Mouse (Mus musculus): Measurements from ENCODE around the gene Map10. TPM values are rescaled to one million over a fixed set of nuclear protein-coding genes. Genes with fewer than 3 reads are reported as not detected.

The Map10 gene
- polyA plus RNA-seq, 1 experiment from 2014 or later: 8.7 TPM

GRCm38 (mm10) chr8:125695951-125696350 lies 26.3 kb downstream of the Map10 start:
- H3K4me2 ChIP-seq: no peak overlapping the region
- no peaks in the 10 kb centered on the region for H3K27me3 ChIP-seq
- ATAC-seq (ENCODE audit: low FRiP score): no peak
- peaks cover 2% of the 10 kb centered on the region; the same call in 1 of the 2 replicates for H3K4me1 ChIP-seq
- no peak overlapping the region for H3K27ac ChIP-seq
- H3K9ac ChIP-seq: no peak overlapping the region
- H3K9me3 ChIP-seq: 0 out of 2 replicates have a peak, but pooled peaks cover 8% of the 10 kb centered on the region
- 82% methylated on average over 6 of the region's 6 CpGs for WGBS
- no peaks in the 10 kb centered on the region for H3K36me3 ChIP-seq (replicated peaks)
- no peak overlapping the region for H3K4me3 ChIP-seq (replicated peaks)

- 0 out of 2 replicates have a peak, but pooled peaks cover 8% of the 10 kb centered on the region for H3K9me3 ChIP-seq
- H3K9ac ChIP-seq: no peak overlapping the region
- no peak overlapping the region for H3K27ac ChIP-seq
- 67% methylated on average over 6 of the region's 6 CpGs for WGBS
- no peak for ATAC-seq (ENCODE audit: low FRiP score)
- H3K4me1 ChIP-seq: no peaks in the 10 kb centered on the region
- no peak overlapping the region for H3K4me2 ChIP-seq
- H3K36me3 ChIP-seq (replicated peaks): no peaks in the 10 kb centered on the region
- no peak overlapping the region for H3K4me3 ChIP-seq (replicated peaks)
- H3K27me3 ChIP-seq: no peaks in the 10 kb centered on the region
These were observed 29.9 kb downstream of the Map10 start for GRCm38 (mm10) chr8:125699391-125700025.

- Histone ChIP-seq H3K4me3 (replicated peaks) (no peak overlapping the region), H3K4me1 (no peaks in the 10 kb centered on the region), H3K27me3 (no peaks in the 10 kb centered on the region), H3K27ac (no peak overlapping the region), H3K4me2 (no peak overlapping the region), H3K9ac (no peak overlapping the region), H3K9me3 (0 out of 2 replicates have a peak, but pooled peaks cover 8% of the 10 kb centered on the region), H3K36me3 (replicated peaks) (no peaks in the 10 kb centered on the region)
- WGBS: 78% methylated on average over 7 of the region's 7 CpGs
- ATAC-seq (ENCODE audit: low FRiP score): no peak
These were observed 30.8 kb downstream of the Map10 start for GRCm38 (mm10) chr8:125700407-125700806.

- Histone ChIP-seq H3K27ac (no peak overlapping the region), H3K4me2 (no peak overlapping the region), H3K36me3 (replicated peaks) (no peaks in the 10 kb centered on the region), H3K27me3 (no peaks in the 10 kb centered on the region), H3K9ac (no peak overlapping the region), H3K9me3 (0 out of 2 replicates have a peak, but pooled peaks cover 8% of the 10 kb centered on the region), H3K4me1 (no peaks in the 10 kb centered on the region), H3K4me3 (replicated peaks) (no peak overlapping the region)
- WGBS: 65% methylated on average over 15 of the region's 15 CpGs
- peak; percentile 41; the same call in 1 of the 2 replicates for ATAC-seq (ENCODE audit: low FRiP score)
These were observed 33.4 kb downstream of the Map10 start for GRCm38 (mm10) chr8:125702868-125703473.

GRCm38 (mm10) chr8:125704434-125704833 lies 34.8 kb downstream of the Map10 start:
- no peak for ATAC-seq (ENCODE audit: low FRiP score)
- no peak overlapping the region for H3K4me2 ChIP-seq
- no peaks in the 10 kb centered on the region for H3K27me3 ChIP-seq
- whole genome bisulfite sequencing: 88% methylated on average over 6 of the region's 6 CpGs
- no peak overlapping the region for H3K4me3 ChIP-seq (replicated peaks)
- H3K9ac ChIP-seq: no peak overlapping the region
- no peaks in the 10 kb centered on the region for H3K36me3 ChIP-seq (replicated peaks)
- no peaks in the 10 kb centered on the region for H3K9me3 ChIP-seq
- H3K4me1 ChIP-seq: no peaks in the 10 kb centered on the region
- no peak overlapping the region for H3K27ac ChIP-seq

- no peak overlapping the region for H3K9ac ChIP-seq
- H3K4me3 ChIP-seq (replicated peaks): no peak overlapping the region
- H3K9me3 ChIP-seq: no peaks in the 10 kb centered on the region
- H3K27me3 ChIP-seq: no peaks in the 10 kb centered on the region
- H3K36me3 ChIP-seq (replicated peaks): no peaks in the 10 kb centered on the region
- no peak overlapping the region for H3K4me2 ChIP-seq
- 82% methylated on average over 7 of the region's 7 CpGs for WGBS
- no peak for ATAC-seq (ENCODE audit: low FRiP score)
- no peak overlapping the region for H3K27ac ChIP-seq
- H3K4me1 ChIP-seq: no peaks in the 10 kb centered on the region
These were observed 36.2 kb downstream of the Map10 start for GRCm38 (mm10) chr8:125705816-125706215.

- Histone ChIP-seq H3K9me3 (no peaks in the 10 kb centered on the region), H3K27ac (no peak overlapping the region), H3K4me3 (replicated peaks) (no peak overlapping the region), H3K4me2 (no peak overlapping the region), H3K27me3 (no peaks in the 10 kb centered on the region), H3K9ac (no peak overlapping the region), H3K36me3 (replicated peaks) (no peaks in the 10 kb centered on the region), H3K4me1 (no peaks in the 10 kb centered on the region)
- ATAC-seq (ENCODE audit: low FRiP score): no peak
- 86% methylated on average over 5 of the region's 5 CpGs for WGBS
These were observed 39.6 kb downstream of the Map10 start for GRCm38 (mm10) chr8:125709171-125709570.

GRCm38 (mm10) chr8:125711514-125711913 lies 41.9 kb downstream of the Map10 start:
- H3K4me3 ChIP-seq (replicated peaks): no peak overlapping the region
- no peak overlapping the region for H3K4me2 ChIP-seq
- no peak overlapping the region for H3K9ac ChIP-seq
- WGBS: 92% methylated on average over 5 of the region's 5 CpGs
- no peaks in the 10 kb centered on the region for H3K9me3 ChIP-seq
- H3K27ac ChIP-seq: no peak overlapping the region
- no peaks in the 10 kb centered on the region for H3K36me3 ChIP-seq (replicated peaks)
- ATAC-seq (ENCODE audit: low FRiP score): no peak
- peaks cover 5% of the 10 kb centered on the region; the same call in 1 of the 2 replicates for H3K4me1 ChIP-seq
- H3K27me3 ChIP-seq: no peaks in the 10 kb centered on the region

GRCm38 (mm10) chr8:125716211-125716610 lies 46.6 kb downstream of the Map10 start:
- no peaks in the 10 kb centered on the region for H3K36me3 ChIP-seq (replicated peaks)
- 55% methylated on average over 4 of the region's 4 CpGs for WGBS
- H3K27me3 ChIP-seq: no peaks in the 10 kb centered on the region
- H3K4me2 ChIP-seq: no peak overlapping the region
- H3K4me1 ChIP-seq: peaks cover 12% of the 10 kb centered on the region; the same call in 1 of the 2 replicates
- no peak overlapping the region for H3K27ac ChIP-seq
- H3K9ac ChIP-seq: no peak overlapping the region
- no peak overlapping the region for H3K4me3 ChIP-seq (replicated peaks)
- ATAC-seq (ENCODE audit: low FRiP score): no peak
- no peaks in the 10 kb centered on the region for H3K9me3 ChIP-seq

- no peaks in the 10 kb centered on the region for H3K27me3 ChIP-seq
- H3K4me2 ChIP-seq: no peak overlapping the region
- H3K27ac ChIP-seq: no peak overlapping the region
- H3K9me3 ChIP-seq: no peaks in the 10 kb centered on the region
- peaks cover 12% of the 10 kb centered on the region; the same call in 1 of the 2 replicates for H3K4me1 ChIP-seq
- no peak overlapping the region for H3K9ac ChIP-seq
- WGBS: 38% methylated on average over 7 of the region's 7 CpGs
- no peak for ATAC-seq (ENCODE audit: low FRiP score)
- H3K4me3 ChIP-seq (replicated peaks): no peak overlapping the region
- no peaks in the 10 kb centered on the region for H3K36me3 ChIP-seq (replicated peaks)
These were observed 47.0 kb downstream of the Map10 start for GRCm38 (mm10) chr8:125716613-125717012.

GRCm38 (mm10) chr8:125718914-125719313 lies 49.3 kb downstream of the Map10 start:
- H3K9ac ChIP-seq: no peak overlapping the region
- no peaks in the 10 kb centered on the region for H3K9me3 ChIP-seq
- H3K27me3 ChIP-seq: no peaks in the 10 kb centered on the region
- 60% methylated on average over 4 of the region's 4 CpGs for WGBS
- no peaks in the 10 kb centered on the region for H3K36me3 ChIP-seq (replicated peaks)
- no peak for ATAC-seq (ENCODE audit: low FRiP score)
- no peak overlapping the region for H3K4me2 ChIP-seq
- no peak overlapping the region for H3K4me3 ChIP-seq (replicated peaks)
- peaks cover 12% of the 10 kb centered on the region; the same call in 1 of the 2 replicates for H3K4me1 ChIP-seq
- no peak overlapping the region for H3K27ac ChIP-seq

- no peak overlapping the region for H3K9ac ChIP-seq
- no peaks in the 10 kb centered on the region for H3K36me3 ChIP-seq (replicated peaks)
- H3K9me3 ChIP-seq: no peaks in the 10 kb centered on the region
- H3K27me3 ChIP-seq: no peaks in the 10 kb centered on the region
- H3K4me2 ChIP-seq: no peak overlapping the region
- ATAC-seq (ENCODE audit: low FRiP score): no peak
- no peak overlapping the region for H3K4me3 ChIP-seq (replicated peaks)
- 94% methylated on average over 7 of the region's 7 CpGs for WGBS
- H3K27ac ChIP-seq: no peak overlapping the region
- H3K4me1 ChIP-seq: no peaks in the 10 kb centered on the region
These were observed 53.1 kb downstream of the Map10 start for GRCm38 (mm10) chr8:125722675-125723074.
